Mouse (Mus musculus): ENCODE results near the gene Gar1. TPM values are rescaled to one million over a fixed set of nuclear protein-coding genes. Genes with fewer than 3 reads are reported as not detected.

Gene Gar1
- 17.6 and 21.1 TPM in 2 replicates for polyA plus RNA-seq (2012; ENCODE audit: insufficient read depth, insufficient read length, missing spikeins)

DNA sequence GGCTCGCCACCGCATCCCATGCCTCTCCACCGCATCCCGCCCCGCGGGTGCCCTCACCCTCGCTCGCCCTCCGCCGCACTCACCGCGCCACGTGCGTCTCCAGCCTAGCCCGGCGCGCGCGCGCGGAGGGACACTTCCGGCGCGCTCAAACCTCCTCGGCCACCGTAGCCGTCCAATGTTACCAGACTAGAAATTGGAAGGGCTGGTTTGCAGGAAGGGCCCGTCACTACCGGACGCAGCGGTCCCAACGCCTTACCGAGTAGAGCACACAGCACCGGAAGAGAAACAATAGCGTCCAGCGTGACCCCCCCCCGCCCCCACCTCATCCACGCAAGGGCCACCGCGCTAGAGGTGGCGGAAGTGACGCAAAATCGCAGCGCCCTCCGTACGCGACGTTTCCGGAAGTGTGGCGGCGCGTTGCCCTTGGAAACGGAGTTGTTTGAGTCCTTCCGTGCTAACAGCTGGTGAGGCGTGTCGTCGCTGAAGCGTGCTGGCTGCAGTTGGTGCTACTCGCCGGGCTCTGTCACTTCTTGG is at the start of gene Gar1:
Gar1 (minus strand) TSS at position 362 of the 534 bp plus-strand sequence.
- H3K4me1 ChIP-seq (ENCODE audit: control insufficient read depth, insufficient read depth, low read length) = peaks cover 8% of the 10 kb centered on the region
- no peak for TF ChIP-seq CTCF (IDR thresholded peaks at IDR 0.05; ENCODE audit: low read depth, low read length)
- no peak for TF ChIP-seq POLR2A (IDR thresholded peaks at IDR 0.05; ENCODE audit: borderline replicate concordance, low read depth, low read length)
- H3K4me3 ChIP-seq (ENCODE audit: insufficient read depth, low read length) = peak within 1 kb of the TSS; percentile 90
- H3K27ac ChIP-seq (ENCODE audit: insufficient read depth, low read depth, low read length) = peak within 1 kb of the TSS; percentile 92

DNA sequence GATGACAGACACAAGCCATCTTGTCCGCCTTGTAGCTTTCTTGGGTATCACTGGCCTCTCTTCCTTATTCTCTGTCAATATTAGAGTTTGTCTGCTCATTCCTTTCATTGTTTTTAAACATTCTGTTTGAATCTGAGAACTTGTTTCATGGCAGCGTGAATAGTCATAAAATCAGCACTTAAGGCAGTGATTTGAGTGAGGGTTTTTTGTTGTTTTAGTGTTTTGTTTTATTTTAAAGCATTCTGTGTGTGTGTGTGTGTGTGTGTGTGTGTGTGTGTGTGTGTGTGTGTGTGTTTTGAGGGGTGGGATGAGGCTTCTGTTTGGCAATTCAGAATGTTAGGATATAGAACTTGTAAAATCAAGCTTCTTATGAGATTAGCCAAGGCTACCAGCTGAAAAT is 48.7 kb upstream of the Gar1 start:
- TF ChIP-seq CTCF (IDR thresholded peaks at IDR 0.05; ENCODE audit: low read depth, low read length) (no peak), POLR2A (IDR thresholded peaks at IDR 0.05; ENCODE audit: borderline replicate concordance, low read depth, low read length) (no peak)
- peaks cover 3% of the 10 kb centered on the region for H3K4me1 ChIP-seq (ENCODE audit: control insufficient read depth, insufficient read depth, low read length)
- H3K27ac ChIP-seq (ENCODE audit: insufficient read depth, low read depth, low read length) = no peak overlapping the region
- no peak overlapping the region for H3K4me3 ChIP-seq (ENCODE audit: insufficient read depth, low read length)

DNA sequence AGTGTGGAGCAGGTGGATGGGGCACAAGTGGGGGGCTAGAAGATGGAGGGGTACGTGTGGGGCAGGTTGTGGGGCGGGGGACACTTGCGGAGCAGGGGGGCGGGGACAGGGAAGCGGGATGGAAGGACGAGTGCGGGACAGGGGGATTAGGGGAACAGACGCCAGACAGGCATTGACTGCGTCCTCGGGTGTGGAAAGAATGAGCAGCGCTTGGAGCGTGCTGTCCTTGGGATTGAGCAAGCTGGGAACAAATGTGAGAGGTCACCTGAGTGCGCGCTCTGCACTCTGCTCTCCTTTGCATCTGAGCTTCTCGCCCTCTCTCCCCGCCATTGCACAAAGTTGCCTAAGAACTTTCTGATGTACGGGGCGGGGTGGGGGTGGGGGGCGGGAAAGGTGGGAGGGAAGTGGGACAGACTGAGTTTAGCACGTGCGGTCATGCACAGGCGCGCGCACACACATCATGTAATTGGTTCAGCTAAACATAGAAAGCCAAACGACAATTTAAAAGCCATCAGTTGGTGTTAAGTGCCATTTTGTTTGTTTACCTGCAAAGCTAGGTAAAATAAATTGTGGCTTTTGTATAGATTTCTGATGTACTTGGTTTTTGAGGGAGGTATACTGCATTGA is 48.0 kb upstream of the Gar1 start:
- Histone ChIP-seq H3K4me1 (ENCODE audit: control insufficient read depth, insufficient read depth, low read length) (peaks cover 3% of the 10 kb centered on the region), H3K4me3 (ENCODE audit: insufficient read depth, low read length) (peak overlapping the region; percentile 94), H3K27ac (ENCODE audit: insufficient read depth, low read depth, low read length) (no peak overlapping the region)
- TF ChIP-seq CTCF (IDR thresholded peaks at IDR 0.05; ENCODE audit: low read depth, low read length) (no peak), POLR2A (IDR thresholded peaks at IDR 0.05; ENCODE audit: borderline replicate concordance, low read depth, low read length) (no peak)

DNA sequence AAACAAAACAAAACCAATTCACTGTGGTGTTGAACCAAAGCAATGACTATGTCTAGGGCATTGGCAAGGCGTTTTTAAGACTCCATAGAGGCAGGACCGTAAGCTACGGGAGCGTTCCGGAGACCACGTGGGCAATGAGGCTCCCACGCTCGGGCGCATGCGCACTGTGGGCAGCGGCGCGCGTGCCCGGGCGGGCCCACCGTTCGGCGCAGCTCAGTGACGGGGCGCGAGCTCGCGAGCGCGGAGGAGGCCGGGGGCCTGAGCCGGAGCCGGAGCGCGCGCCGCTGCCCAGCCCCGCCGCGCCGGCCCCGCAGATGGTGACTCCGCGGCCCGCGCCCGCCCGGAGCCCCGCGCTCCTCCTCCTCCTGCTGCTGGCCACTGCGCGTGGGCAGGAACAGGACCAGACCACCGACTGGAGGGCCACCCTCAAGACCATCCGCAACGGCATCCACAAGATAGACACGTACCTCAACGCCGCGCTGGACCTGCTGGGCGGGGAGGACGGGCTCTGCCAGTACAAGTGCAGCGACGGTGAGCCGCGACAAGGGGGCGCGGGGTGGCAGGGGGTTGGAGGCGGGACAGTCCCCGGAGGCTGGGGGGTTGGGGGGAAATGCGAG is 47.3 kb upstream of the Gar1 start, which contains the start of gene Pla2g12a:
Pla2g12a (plus strand) TSS at position 202 of the 617 bp plus-strand sequence.
- Histone ChIP-seq H3K4me1 (ENCODE audit: control insufficient read depth, insufficient read depth, low read length) (peaks cover 3% of the 10 kb centered on the region), H3K27ac (ENCODE audit: insufficient read depth, low read depth, low read length) (no peak within 1 kb of the TSS), H3K4me3 (ENCODE audit: insufficient read depth, low read length) (peak within 1 kb of the TSS; percentile 94)
- TF ChIP-seq POLR2A (IDR thresholded peaks at IDR 0.05; ENCODE audit: borderline replicate concordance, low read depth, low read length) (no peak), CTCF (IDR thresholded peaks at IDR 0.05; ENCODE audit: low read depth, low read length) (no peak)

DNA sequence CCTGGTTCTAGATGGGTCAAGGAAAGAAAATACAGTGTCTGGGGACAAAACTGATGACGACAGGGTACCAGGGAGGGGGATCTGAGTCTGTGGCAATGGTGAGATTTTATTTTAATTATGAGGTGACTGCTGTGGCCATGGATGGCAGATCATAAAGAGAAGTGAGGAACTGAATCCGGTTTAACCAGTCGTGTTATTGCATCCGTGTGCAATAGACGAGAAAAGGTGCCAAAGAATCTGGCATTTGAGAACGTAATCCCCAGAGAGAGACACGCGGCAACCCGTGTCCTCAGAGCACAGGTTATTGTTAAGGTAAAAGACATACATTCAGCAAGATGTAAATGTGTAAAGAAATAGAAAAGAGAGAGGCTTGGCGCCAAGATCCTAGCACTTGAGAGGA is 46.1 kb upstream of the Gar1 start:
- H3K4me3 ChIP-seq (ENCODE audit: insufficient read depth, low read length) = no peak overlapping the region
- TF ChIP-seq CTCF (IDR thresholded peaks at IDR 0.05; ENCODE audit: low read depth, low read length) = no peak
- TF ChIP-seq POLR2A (IDR thresholded peaks at IDR 0.05; ENCODE audit: borderline replicate concordance, low read depth, low read length) = no peak
- H3K27ac ChIP-seq (ENCODE audit: insufficient read depth, low read depth, low read length) = no peak overlapping the region
- peaks cover 3% of the 10 kb centered on the region for H3K4me1 ChIP-seq (ENCODE audit: control insufficient read depth, insufficient read depth, low read length)

DNA sequence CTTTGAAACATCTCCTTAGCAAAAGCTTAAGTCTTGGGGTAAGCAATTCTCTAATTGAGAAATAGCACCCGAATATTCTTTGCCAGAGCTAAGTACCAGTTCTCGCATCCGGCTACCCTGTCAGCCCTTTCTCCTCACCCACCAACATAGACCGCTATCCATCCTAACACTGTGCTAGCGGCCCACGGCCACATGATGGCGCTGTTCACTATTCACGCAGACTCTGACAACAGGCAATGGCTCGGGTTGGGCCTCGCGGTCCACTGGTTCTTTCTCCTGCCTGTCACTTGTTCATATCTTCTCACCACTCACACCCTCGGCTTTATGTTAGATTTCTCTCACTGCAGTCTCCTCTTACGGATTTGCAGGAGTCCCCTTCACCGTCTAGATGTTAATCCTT is 32.5 kb upstream of the Gar1 start:
- Histone ChIP-seq H3K4me3 (ENCODE audit: insufficient read depth, low read length) (no peak overlapping the region), H3K27ac (ENCODE audit: insufficient read depth, low read depth, low read length) (no peak overlapping the region), H3K4me1 (ENCODE audit: control insufficient read depth, insufficient read depth, low read length) (no peaks in the 10 kb centered on the region)
- TF ChIP-seq CTCF (IDR thresholded peaks at IDR 0.05; ENCODE audit: low read depth, low read length) = peak; percentile 55; the same call in 1 of the 2 replicates
- no peak for TF ChIP-seq POLR2A (IDR thresholded peaks at IDR 0.05; ENCODE audit: borderline replicate concordance, low read depth, low read length)

DNA sequence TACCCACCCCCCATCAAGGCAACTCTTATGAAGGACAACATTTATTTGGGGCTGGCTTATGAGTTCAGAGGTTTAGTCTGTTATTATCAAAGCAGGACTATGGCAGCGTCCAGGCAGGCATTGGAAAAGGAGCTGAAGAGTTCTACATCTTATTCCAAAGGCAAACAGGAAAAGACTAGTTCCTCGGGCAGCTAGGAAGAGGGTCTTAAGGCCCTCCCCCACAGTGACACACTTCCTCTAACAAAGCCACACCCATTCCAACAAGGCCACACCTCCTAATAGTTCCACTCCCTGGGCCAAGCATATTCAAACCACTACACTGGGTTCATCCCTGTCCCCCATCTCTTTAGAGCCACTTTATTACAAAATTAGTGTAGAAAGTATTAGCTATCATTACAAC is 31.4 kb upstream of the Gar1 start:
- no peak overlapping the region for H3K4me3 ChIP-seq (ENCODE audit: insufficient read depth, low read length)
- no peaks in the 10 kb centered on the region for H3K4me1 ChIP-seq (ENCODE audit: control insufficient read depth, insufficient read depth, low read length)
- no peak overlapping the region for H3K27ac ChIP-seq (ENCODE audit: insufficient read depth, low read depth, low read length)
- TF ChIP-seq CTCF (IDR thresholded peaks at IDR 0.05; ENCODE audit: low read depth, low read length) = no peak
- no peak for TF ChIP-seq POLR2A (IDR thresholded peaks at IDR 0.05; ENCODE audit: borderline replicate concordance, low read depth, low read length)

DNA sequence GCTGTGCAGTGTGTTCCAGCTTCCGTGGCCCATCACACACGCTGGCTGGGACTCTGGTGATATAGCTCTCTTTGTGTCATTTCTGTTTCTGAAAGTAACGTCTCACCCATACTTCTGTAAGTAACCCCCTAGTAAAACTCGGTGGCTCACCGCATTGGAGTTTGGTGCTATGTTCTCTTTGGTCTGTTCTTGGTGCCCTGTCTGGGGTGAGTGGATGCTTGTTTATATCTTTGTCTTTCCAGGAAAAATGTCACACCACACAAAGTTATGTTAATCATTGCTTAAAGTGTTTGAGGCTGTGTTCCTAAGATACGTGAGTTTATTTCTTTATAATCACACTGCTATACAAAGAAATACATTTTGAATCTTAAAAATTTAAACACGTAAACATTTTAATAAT is 15.7 kb upstream of the Gar1 start:
- no peak overlapping the region for H3K4me3 ChIP-seq (ENCODE audit: insufficient read depth, low read length)
- H3K4me1 ChIP-seq (ENCODE audit: control insufficient read depth, insufficient read depth, low read length) = no peaks in the 10 kb centered on the region
- no peak for TF ChIP-seq CTCF (IDR thresholded peaks at IDR 0.05; ENCODE audit: low read depth, low read length)
- TF ChIP-seq POLR2A (IDR thresholded peaks at IDR 0.05; ENCODE audit: borderline replicate concordance, low read depth, low read length) = no peak
- H3K27ac ChIP-seq (ENCODE audit: insufficient read depth, low read depth, low read length) = no peak overlapping the region

DNA sequence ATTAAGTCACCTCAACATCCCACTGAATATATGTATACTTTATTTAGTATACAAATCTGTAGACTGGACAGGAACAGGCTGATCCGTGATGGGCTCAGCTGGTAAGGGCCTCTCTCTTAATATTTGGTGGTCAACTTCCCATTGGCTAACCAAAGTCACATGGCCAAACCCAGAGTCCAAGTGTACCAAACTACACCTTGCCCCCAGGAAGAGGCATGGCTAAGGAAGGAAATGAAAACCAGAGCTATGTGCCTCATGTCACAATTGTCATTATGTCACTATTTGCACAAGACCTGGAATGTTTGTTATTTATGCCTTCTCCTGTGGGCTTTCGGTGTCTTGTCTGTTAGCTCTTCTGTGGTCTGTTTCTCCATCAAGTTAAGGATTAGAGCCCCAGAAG is 14.7 kb upstream of the Gar1 start:
- TF ChIP-seq CTCF (IDR thresholded peaks at IDR 0.05; ENCODE audit: low read depth, low read length) (no peak), POLR2A (IDR thresholded peaks at IDR 0.05; ENCODE audit: borderline replicate concordance, low read depth, low read length) (no peak)
- Histone ChIP-seq H3K4me3 (ENCODE audit: insufficient read depth, low read length) (no peak overlapping the region), H3K27ac (ENCODE audit: insufficient read depth, low read depth, low read length) (no peak overlapping the region)

DNA sequence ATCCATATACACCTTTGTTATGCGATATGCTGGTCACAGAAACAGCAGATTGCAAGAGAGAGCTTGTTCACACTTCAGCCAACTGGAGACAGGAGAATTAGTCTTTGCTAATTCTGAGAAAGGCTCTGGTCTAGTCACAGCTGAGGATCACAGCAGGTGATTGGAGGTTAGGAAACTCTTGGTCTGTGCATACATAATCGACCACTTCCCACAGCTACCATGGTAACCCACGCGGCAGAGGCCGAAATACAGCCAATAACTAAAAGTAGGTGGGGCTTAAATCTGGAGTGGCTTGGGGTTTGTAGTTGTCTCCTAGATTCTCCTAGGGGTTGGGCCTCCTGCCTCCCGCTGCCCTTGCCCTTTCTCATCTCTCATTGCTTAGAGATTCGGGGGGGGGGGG is 6.8 kb upstream of the Gar1 start:
- Histone ChIP-seq H3K27ac (ENCODE audit: insufficient read depth, low read depth, low read length) (no peak overlapping the region), H3K4me1 (ENCODE audit: control insufficient read depth, insufficient read depth, low read length) (no peaks in the 10 kb centered on the region), H3K4me3 (ENCODE audit: insufficient read depth, low read length) (no peak overlapping the region)
- no peak for TF ChIP-seq POLR2A (IDR thresholded peaks at IDR 0.05; ENCODE audit: borderline replicate concordance, low read depth, low read length)
- TF ChIP-seq CTCF (IDR thresholded peaks at IDR 0.05; ENCODE audit: low read depth, low read length) = no peak

More for the DNA sequence above, 14.7 kb upstream of the Gar1 start:
- H3K4me1 ChIP-seq (ENCODE audit: control insufficient read depth, insufficient read depth, low read length) = no peaks in the 10 kb centered on the region
